Mouse (Mus musculus): Measurements from ENCODE around the gene Aldh8a1. TPM values are rescaled to one million over a fixed set of nuclear protein-coding genes. Genes with fewer than 3 reads are reported as not detected.

The Aldh8a1 gene
- polyA plus RNA-seq, 1 experiment from 2014 or later: 4.5 TPM

- no peak overlapping the region for H3K4me3 ChIP-seq (ENCODE audit: low read length)
- H3K27ac ChIP-seq (ENCODE audit: low read length): no peak overlapping the region
- peaks cover 8% of the 10 kb centered on the region; the same call in 1 of the 2 replicates for H3K4me1 ChIP-seq (ENCODE audit: insufficient read depth, low read length)
- no peaks in the 10 kb centered on the region for H3K36me3 ChIP-seq (ENCODE audit: insufficient read depth, low read length)
- ATAC-seq (ENCODE audit: low FRiP score, low TSS enrichment): no peak
- H3K27me3 ChIP-seq (ENCODE audit: insufficient read depth, low read length): no peaks in the 10 kb centered on the region
- no peaks in the 10 kb centered on the region for H3K9me3 ChIP-seq (ENCODE audit: low read length)
- WGBS: 80% methylated on average over 1 of the region's 1 CpGs
- H3K9ac ChIP-seq (replicated peaks; ENCODE audit: low read length): no peak overlapping the region
- no peak overlapping the region for H3K4me2 ChIP-seq (replicated peaks; ENCODE audit: low read depth, low read length)
Measured at GRCm38 (mm10) chr10:21439268-21439667, 62.2 kb downstream of the Aldh8a1 start.

GRCm38 (mm10) chr10:21441020-21441419 is 63.9 kb downstream of the Aldh8a1 start:
- Histone ChIP-seq H3K9ac (replicated peaks; ENCODE audit: low read length) (no peak overlapping the region), H3K4me2 (replicated peaks; ENCODE audit: low read depth, low read length) (no peak overlapping the region), H3K27me3 (ENCODE audit: insufficient read depth, low read length) (no peaks in the 10 kb centered on the region), H3K4me3 (ENCODE audit: low read length) (no peak overlapping the region), H3K36me3 (ENCODE audit: insufficient read depth, low read length) (no peaks in the 10 kb centered on the region), H3K27ac (ENCODE audit: low read length) (no peak overlapping the region), H3K4me1 (ENCODE audit: insufficient read depth, low read length) (peaks cover 8% of the 10 kb centered on the region; the same call in 1 of the 2 replicates), H3K9me3 (ENCODE audit: low read length) (no peaks in the 10 kb centered on the region)
- 30% methylated on average over 4 of the region's 4 CpGs for WGBS
- no peak for ATAC-seq (ENCODE audit: low FRiP score, low TSS enrichment)

- Histone ChIP-seq H3K4me1 (ENCODE audit: insufficient read depth, low read length) (peaks cover 8% of the 10 kb centered on the region; the same call in 1 of the 2 replicates), H3K4me3 (ENCODE audit: low read length) (no peak overlapping the region), H3K36me3 (ENCODE audit: insufficient read depth, low read length) (no peaks in the 10 kb centered on the region), H3K27ac (ENCODE audit: low read length) (no peak overlapping the region), H3K27me3 (ENCODE audit: insufficient read depth, low read length) (no peaks in the 10 kb centered on the region), H3K9me3 (ENCODE audit: low read length) (no peaks in the 10 kb centered on the region), H3K9ac (replicated peaks; ENCODE audit: low read length) (no peak overlapping the region), H3K4me2 (replicated peaks; ENCODE audit: low read depth, low read length) (no peak overlapping the region)
- 66% methylated on average over 4 of the region's 4 CpGs for WGBS
- no peak for ATAC-seq (ENCODE audit: low FRiP score, low TSS enrichment)
Measured at GRCm38 (mm10) chr10:21441690-21442089, 64.6 kb downstream of the Aldh8a1 start.

- Histone ChIP-seq H3K36me3 (ENCODE audit: insufficient read depth, low read length) (no peaks in the 10 kb centered on the region), H3K27ac (ENCODE audit: low read length) (no peak overlapping the region; the same call in 1 of the 2 replicates), H3K27me3 (ENCODE audit: insufficient read depth, low read length) (no peaks in the 10 kb centered on the region), H3K4me3 (ENCODE audit: low read length) (no peak overlapping the region), H3K9ac (replicated peaks; ENCODE audit: low read length) (no peak overlapping the region), H3K4me1 (ENCODE audit: insufficient read depth, low read length) (peaks cover 8% of the 10 kb centered on the region; the same call in 1 of the 2 replicates), H3K9me3 (ENCODE audit: low read length) (no peaks in the 10 kb centered on the region), H3K4me2 (replicated peaks; ENCODE audit: low read depth, low read length) (no peak overlapping the region)
- ATAC-seq (ENCODE audit: low FRiP score, low TSS enrichment): no peak
- 53% methylated on average over 8 of the region's 8 CpGs for WGBS
Measured at GRCm38 (mm10) chr10:21443646-21444324, 66.7 kb downstream of the Aldh8a1 start.

GRCm38 (mm10) chr10:21444410-21444809 is 67.3 kb downstream of the Aldh8a1 start:
- Histone ChIP-seq H3K27ac (ENCODE audit: low read length) (no peak overlapping the region), H3K36me3 (ENCODE audit: insufficient read depth, low read length) (no peaks in the 10 kb centered on the region), H3K4me3 (ENCODE audit: low read length) (no peak overlapping the region), H3K9ac (replicated peaks; ENCODE audit: low read length) (no peak overlapping the region), H3K27me3 (ENCODE audit: insufficient read depth, low read length) (no peaks in the 10 kb centered on the region), H3K4me1 (ENCODE audit: insufficient read depth, low read length) (peaks cover 8% of the 10 kb centered on the region; the same call in 1 of the 2 replicates), H3K9me3 (ENCODE audit: low read length) (no peaks in the 10 kb centered on the region), H3K4me2 (replicated peaks; ENCODE audit: low read depth, low read length) (no peak overlapping the region)
- 87% methylated on average over 9 of the region's 9 CpGs for WGBS
- no peak for ATAC-seq (ENCODE audit: low FRiP score, low TSS enrichment)

Other genes starting within 250 kb of the Aldh8a1 start
- 4.0 and 5.7 TPM in 2 replicates for gene Myb, start 216.3 kb upstream of the Aldh8a1 start, polyA plus RNA-seq (2015; fragmentation: Nextera tagmentation; extraction: Ambion mirVana)
- 99.8 and 99.9 TPM in 2 replicates for gene Hbs1l, start 81.3 kb upstream of the Aldh8a1 start, polyA plus RNA-seq (2015; fragmentation: Nextera tagmentation; extraction: Ambion mirVana)
- gene 1700020N01Rik, start 215.9 kb downstream of the Aldh8a1 start, polyA plus RNA-seq (2015; fragmentation: Nextera tagmentation; extraction: Ambion mirVana): not detected in 2 replicates

Data from kidney, embryonic 16.5 days (tissue).